Mouse (Mus musculus) embryonic facial prominence, embryonic 10.5 days (tissue): ENCODE measurements around the gene Ift43. TPM values are rescaled to one million over a fixed set of nuclear protein-coding genes. Genes with fewer than 3 reads are reported as not detected.

Source experiments
- DNase-seq: peaks from one replicate; pipeline ENCODE4 v3.0.0-alpha.2; 2017; ENCODE audit warnings: low spot score
- H3K27ac ChIP-seq: fragments of 300-500 bp; sonication (generic); replicated peaks from 2 replicates; pipeline ENCODE4 v1.5.1; 2016; ENCODE audit warnings: mild to moderate bottlenecking
- H3K27me3 ChIP-seq: fragments of 300-500 bp; sonication (generic); replicated peaks from 2 replicates; pipeline ENCODE4 v1.6.1; 2016; ENCODE audit warnings: low read depth, mild to moderate bottlenecking; ENCODE audit not compliant: poor library complexity, severe bottlenecking
- H3K36me3 ChIP-seq: fragments of 300-500 bp; sonication (generic); replicated peaks from 2 replicates; pipeline ENCODE4 v1.6.1; 2016; ENCODE audit warnings: mild to moderate bottlenecking, moderate library complexity
- H3K4me1 ChIP-seq: fragments of 300-500 bp; sonication (generic); 2 replicates; pipeline ENCODE4 v1.6.1; 2016
- H3K4me3 ChIP-seq: fragments of 300-500 bp; sonication (generic); 2 replicates; pipeline ENCODE4 v1.5.1; 2016; ENCODE audit warnings: mild to moderate bottlenecking, moderate library complexity
- H3K9me3 ChIP-seq: fragments of 300-500 bp; sonication (generic); 2 replicates; pipeline ENCODE4 v1.6.1; 2016; ENCODE audit warnings: mild to moderate bottlenecking
- WGBS: fragments of 180-500 bp; shearing (Covaris S2); methylation state at CpG from one replicate; pipeline ENCODE4 v1.1.7; 2016; 5-methylcytosine and 5-hydroxymethylcytosine counted together
- polyA plus RNA-seq: library from polyadenylated mRNA; unstranded; fragments of >200 nt; fragmentation: Nextera tagmentation; extraction: Ambion mirVana; gene quantifications from 2 replicates; pipeline ENCODE4 v1.2.1, GENCODE M21; 2016

The Ift43 gene
- polyA plus RNA-seq, 1 experiment from 2014 or later, result 62.4 TPM

DNA sequence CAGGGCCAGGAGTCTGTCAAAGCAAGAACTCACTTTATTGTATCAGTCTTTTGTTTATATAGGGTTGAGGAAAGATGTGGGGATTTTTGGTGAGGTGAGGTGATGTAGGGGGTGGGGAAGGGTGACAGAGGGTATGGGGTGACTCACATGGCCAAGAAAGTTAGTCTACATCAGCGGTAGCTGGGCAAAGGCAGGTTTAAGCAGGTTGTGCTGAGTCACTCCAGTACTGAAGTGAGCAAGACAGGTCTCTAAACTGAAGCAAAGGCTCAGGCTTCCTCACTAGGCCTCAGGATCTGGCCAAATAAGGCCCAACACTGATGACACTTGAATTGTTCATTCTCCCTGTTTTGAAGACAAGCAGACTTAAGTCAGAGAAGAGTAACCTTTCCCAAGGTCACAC, 60.0 kb downstream of the Ift43 start:
- H3K9me3 ChIP-seq, result no peaks in the 10 kb centered on the region
- peaks cover 4% of the 10 kb centered on the region; the same call in 1 of the 2 replicates for H3K4me1 ChIP-seq
- 96% methylated on average over 1 of the region's 1 CpGs for WGBS
- H3K4me3 ChIP-seq, result no peak overlapping the region
- DNase-seq, result no peak
- no peak overlapping the region for H3K27ac ChIP-seq
- peaks cover 29% of the 10 kb centered on the region for H3K36me3 ChIP-seq
- H3K27me3 ChIP-seq, result no peaks in the 10 kb centered on the region

DNA sequence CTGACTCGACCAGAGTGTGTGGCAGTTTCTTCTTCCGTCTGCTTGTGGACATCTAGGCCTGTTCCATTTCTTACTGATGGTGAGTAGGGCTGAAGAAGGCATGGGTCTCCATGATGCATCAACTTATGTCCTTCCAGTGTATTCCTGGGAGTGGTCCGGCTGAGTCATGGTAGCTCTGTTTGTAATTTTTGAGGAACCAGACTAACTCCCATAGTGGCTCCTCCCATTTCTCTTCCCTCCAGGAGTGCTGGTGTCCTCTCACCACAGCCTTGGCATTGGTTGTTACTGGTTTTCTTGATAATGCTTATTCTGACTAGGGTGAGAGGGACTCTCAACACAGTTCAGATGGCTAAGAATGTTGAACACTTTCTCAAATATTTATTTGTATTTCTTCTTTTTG, 63.9 kb downstream of the Ift43 start:
- Histone ChIP-seq H3K27ac (no peak overlapping the region), H3K27me3 (no peaks in the 10 kb centered on the region), H3K4me3 (no peak overlapping the region), H3K9me3 (peaks cover 2% of the 10 kb centered on the region; the same call in 1 of the 2 replicates), H3K36me3 (peaks cover 14% of the 10 kb centered on the region), H3K4me1 (no peaks in the 10 kb centered on the region)
- no peak for DNase-seq
- WGBS, result 95% methylated on average over 3 of the region's 3 CpGs

- Histone ChIP-seq H3K36me3 (peaks cover 14% of the 10 kb centered on the region), H3K4me1 (peaks cover 19% of the 10 kb centered on the region), H3K27ac (no peak overlapping the region), H3K27me3 (no peaks in the 10 kb centered on the region), H3K4me3 (no peak overlapping the region), H3K9me3 (peaks cover 2% of the 10 kb centered on the region; the same call in 1 of the 2 replicates)
- no peak for DNase-seq
- WGBS, result 83% methylated on average over 6 of the region's 6 CpGs
Observed at GRCm38 (mm10) chr12:86148271-86148670, 65.9 kb downstream of the Ift43 start.

DNA sequence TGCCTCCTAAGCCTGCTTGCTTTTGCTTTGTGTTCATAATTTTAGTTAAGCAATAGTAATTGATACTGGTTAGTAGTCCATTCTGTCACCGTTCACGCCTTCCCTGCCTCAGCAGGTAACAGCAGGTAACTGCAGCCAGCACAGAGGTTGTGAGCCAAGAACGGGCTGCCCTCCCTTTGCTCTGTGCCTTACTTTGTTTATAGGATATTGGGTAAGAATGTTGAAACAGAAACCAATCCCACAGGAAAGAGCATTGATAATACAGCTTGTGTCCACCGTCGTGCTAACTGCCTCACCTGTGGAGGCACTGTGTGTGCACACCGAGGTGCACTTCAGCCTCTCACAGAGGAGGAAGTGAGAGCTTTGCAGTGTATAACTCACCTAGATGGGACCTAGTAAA, 66.7 kb downstream of the Ift43 start:
- Histone ChIP-seq H3K27me3 (no peaks in the 10 kb centered on the region), H3K9me3 (peaks cover 2% of the 10 kb centered on the region; the same call in 1 of the 2 replicates), H3K4me3 (no peak overlapping the region), H3K4me1 (peaks cover 26% of the 10 kb centered on the region), H3K36me3 (peaks cover 14% of the 10 kb centered on the region), H3K27ac (no peak overlapping the region)
- 86% methylated on average over 6 of the region's 6 CpGs for WGBS
- no peak for DNase-seq

DNA sequence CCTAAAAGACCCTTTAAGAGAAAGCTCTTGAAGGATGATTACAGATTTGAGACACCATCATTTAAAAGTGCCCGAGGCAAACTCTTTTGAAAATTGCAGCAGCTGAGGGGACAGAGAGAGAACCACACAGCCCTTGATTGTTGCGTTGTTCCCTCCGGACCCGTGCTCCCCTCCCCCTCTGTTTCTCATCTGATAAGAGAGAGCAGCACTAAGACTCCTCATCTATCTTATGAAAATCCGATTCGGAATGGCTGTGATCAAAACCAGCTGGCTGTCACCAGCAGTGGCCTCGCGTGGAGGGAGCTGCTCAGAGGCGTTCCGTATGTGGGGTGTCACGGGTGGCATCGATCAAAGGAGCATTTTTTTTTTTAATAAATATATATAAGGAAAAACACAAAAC, 69.6 kb downstream of the Ift43 start:
- 47% methylated on average over 12 of the region's 12 CpGs for WGBS

GRCm38 (mm10) chr12:86153213-86153957, 71.0 kb downstream of the Ift43 start:
- 72% methylated on average over 12 of the region's 12 CpGs for WGBS
- H3K36me3 ChIP-seq, result peaks cover 11% of the 10 kb centered on the region
- no peak for DNase-seq
- H3K4me3 ChIP-seq, result no peak overlapping the region
- H3K9me3 ChIP-seq, result peaks cover 2% of the 10 kb centered on the region; the same call in 1 of the 2 replicates
- H3K4me1 ChIP-seq, result peaks cover 39% of the 10 kb centered on the region
- peak overlapping the region; percentile 52; the same call in 1 of the 2 replicates for H3K27ac ChIP-seq
- no peaks in the 10 kb centered on the region for H3K27me3 ChIP-seq

More for the DNA sequence above, 69.6 kb downstream of the Ift43 start:
- peaks cover 13% of the 10 kb centered on the region for H3K36me3 ChIP-seq
- no peak overlapping the region for H3K4me3 ChIP-seq
- DNase-seq, result no peak
- peaks cover 2% of the 10 kb centered on the region; the same call in 1 of the 2 replicates for H3K9me3 ChIP-seq
- peaks cover 26% of the 10 kb centered on the region for H3K4me1 ChIP-seq
- no peaks in the 10 kb centered on the region for H3K27me3 ChIP-seq
- H3K27ac ChIP-seq, result no peak overlapping the region

- Histone ChIP-seq H3K4me3 (no peak overlapping the region), H3K9me3 (peaks cover 1% of the 10 kb centered on the region; the same call in 1 of the 2 replicates), H3K4me1 (peaks cover 49% of the 10 kb centered on the region), H3K27ac (no peak overlapping the region), H3K27me3 (no peaks in the 10 kb centered on the region), H3K36me3 (peaks cover 7% of the 10 kb centered on the region)
- WGBS, result 86% methylated on average over 8 of the region's 8 CpGs
- DNase-seq, result no peak
Observed at GRCm38 (mm10) chr12:86155176-86155575, 72.8 kb downstream of the Ift43 start.

DNA sequence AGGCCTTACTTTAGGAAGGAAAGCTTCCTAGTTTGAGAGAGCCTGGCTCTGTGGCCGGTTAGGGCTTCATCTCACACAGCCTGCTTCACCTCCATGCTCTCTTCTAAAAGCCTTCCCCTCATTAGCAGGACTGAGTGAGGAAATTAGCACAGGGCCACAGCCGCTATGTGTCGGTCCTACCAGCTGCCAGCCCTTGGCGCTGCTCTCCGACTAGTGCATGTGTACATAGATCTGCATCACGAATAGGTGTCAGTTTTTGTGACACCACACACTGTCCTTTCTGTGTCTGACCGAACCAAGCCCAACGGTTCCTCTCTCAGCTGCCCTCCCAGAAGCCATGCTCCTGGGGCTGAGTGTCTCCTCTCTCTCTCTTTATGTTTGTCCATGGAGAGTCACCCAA, 74.8 kb downstream of the Ift43 start:
- 0 out of 2 replicates have a peak, but pooled peaks cover 8% of the 10 kb centered on the region for H3K27me3 ChIP-seq
- WGBS, result 87% methylated on average over 8 of the region's 8 CpGs
- no peak for DNase-seq
- peaks cover 12% of the 10 kb centered on the region for H3K36me3 ChIP-seq
- H3K4me3 ChIP-seq, result no peak overlapping the region
- H3K4me1 ChIP-seq, result peaks cover 44% of the 10 kb centered on the region
- peak overlapping the region; percentile 75; the same call in 1 of the 2 replicates for H3K27ac ChIP-seq
- H3K9me3 ChIP-seq, result peaks cover 4% of the 10 kb centered on the region; the same call in 1 of the 2 replicates

- Histone ChIP-seq H3K27me3 (0 out of 2 replicates have a peak, but pooled peaks cover 8% of the 10 kb centered on the region), H3K27ac (peak overlapping the region; percentile 75), H3K4me1 (peaks cover 42% of the 10 kb centered on the region), H3K36me3 (peaks cover 12% of the 10 kb centered on the region), H3K4me3 (no peak overlapping the region), H3K9me3 (peaks cover 4% of the 10 kb centered on the region; the same call in 1 of the 2 replicates)
- peak; percentile 57 for DNase-seq
- WGBS, result 29% methylated on average over 8 of the region's 8 CpGs
Observed at GRCm38 (mm10) chr12:86157894-86158444, 75.6 kb downstream of the Ift43 start.

DNA sequence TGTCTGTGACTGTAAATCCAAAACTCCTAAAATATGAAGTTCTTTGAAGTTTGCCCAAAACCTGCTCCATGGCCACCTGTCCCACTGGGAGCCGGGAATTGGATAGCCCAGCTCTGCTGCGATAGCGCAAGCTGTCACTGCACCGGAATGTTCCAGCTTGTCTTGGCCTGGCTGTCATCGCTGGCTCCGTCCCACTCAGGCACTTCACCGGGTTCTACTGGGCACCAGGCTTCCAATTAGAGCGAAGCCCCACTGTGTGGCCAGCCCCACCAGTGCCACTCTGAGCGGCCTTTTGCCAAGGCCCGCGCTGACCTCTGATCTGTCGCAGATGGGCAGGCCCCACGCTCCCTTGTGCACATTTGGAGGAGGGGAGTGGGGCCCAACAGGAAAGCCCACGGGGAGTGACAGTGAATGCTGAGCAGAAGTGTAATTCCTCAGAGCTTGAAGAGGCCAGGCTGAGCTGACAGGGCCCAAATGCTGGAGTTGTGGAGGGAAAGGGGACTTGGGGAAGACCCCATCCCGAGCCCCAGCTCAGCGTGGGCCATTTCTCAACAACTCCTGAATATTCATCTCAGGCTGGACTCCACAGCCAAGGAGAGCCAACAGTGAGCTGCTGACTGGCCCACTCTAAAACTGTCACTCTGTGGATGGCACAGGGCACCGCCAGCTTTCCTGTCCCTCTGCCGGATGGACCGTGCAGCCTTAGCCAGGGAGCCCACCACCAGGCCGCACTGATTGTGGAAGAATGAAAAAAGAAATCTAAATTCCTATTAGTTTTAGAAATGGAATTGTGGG, 76.5 kb downstream of the Ift43 start:
- Histone ChIP-seq H3K27me3 (0 out of 2 replicates have a peak, but pooled peaks cover 8% of the 10 kb centered on the region), H3K4me1 (peaks cover 43% of the 10 kb centered on the region), H3K4me3 (no peak overlapping the region), H3K27ac (peak overlapping the region; percentile 75), H3K9me3 (peaks cover 4% of the 10 kb centered on the region; the same call in 1 of the 2 replicates), H3K36me3 (peaks cover 12% of the 10 kb centered on the region)
- WGBS, result 83% methylated on average over 20 of the region's 20 CpGs
- DNase-seq, result no peak

DNA sequence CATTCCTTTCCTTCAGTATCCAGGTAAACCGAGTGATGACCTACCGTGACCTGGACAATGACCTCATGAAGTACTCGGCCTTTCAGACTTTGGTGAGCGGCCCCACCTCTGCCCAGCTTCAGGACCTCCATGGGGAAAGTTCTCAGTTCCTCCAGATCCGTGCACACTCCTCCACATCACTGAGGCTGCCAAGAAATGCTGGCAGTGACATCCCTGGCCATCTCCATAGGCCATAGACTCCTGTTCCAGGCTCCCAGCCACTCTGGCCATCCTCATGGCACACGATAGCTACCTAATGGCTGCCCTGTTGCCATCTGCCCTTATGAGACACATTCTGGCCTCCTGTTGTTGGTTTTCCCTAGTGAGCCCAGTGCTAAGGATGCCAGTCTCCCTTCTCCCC, 79.1 kb downstream of the Ift43 start:
- no peak for DNase-seq
- Histone ChIP-seq H3K4me3 (no peak overlapping the region), H3K27me3 (0 out of 2 replicates have a peak, but pooled peaks cover 8% of the 10 kb centered on the region), H3K9me3 (peaks cover 4% of the 10 kb centered on the region; the same call in 1 of the 2 replicates), H3K36me3 (peaks cover 12% of the 10 kb centered on the region), H3K27ac (no peak overlapping the region), H3K4me1 (peaks cover 59% of the 10 kb centered on the region)
- WGBS, result 94% methylated on average over 6 of the region's 6 CpGs

- Histone ChIP-seq H3K36me3 (peaks cover 12% of the 10 kb centered on the region), H3K27me3 (0 out of 2 replicates have a peak, but pooled peaks cover 8% of the 10 kb centered on the region), H3K4me1 (peaks cover 64% of the 10 kb centered on the region), H3K9me3 (peaks cover 4% of the 10 kb centered on the region; the same call in 1 of the 2 replicates), H3K4me3 (no peak overlapping the region), H3K27ac (no peak overlapping the region)
- 85% methylated on average over 5 of the region's 5 CpGs for WGBS
- DNase-seq, result no peak
Observed at GRCm38 (mm10) chr12:86161942-86162341, 79.6 kb downstream of the Ift43 start.
